Mouse (Mus musculus): ENCODE results near the gene Zmym2. TPM values are rescaled to one million over a fixed set of nuclear protein-coding genes. Genes with fewer than 3 reads are reported as not detected.

Zmym2 gene
- polyA plus RNA-seq, 1 experiment from 2014 or later, result 52.7 TPM

DNA sequence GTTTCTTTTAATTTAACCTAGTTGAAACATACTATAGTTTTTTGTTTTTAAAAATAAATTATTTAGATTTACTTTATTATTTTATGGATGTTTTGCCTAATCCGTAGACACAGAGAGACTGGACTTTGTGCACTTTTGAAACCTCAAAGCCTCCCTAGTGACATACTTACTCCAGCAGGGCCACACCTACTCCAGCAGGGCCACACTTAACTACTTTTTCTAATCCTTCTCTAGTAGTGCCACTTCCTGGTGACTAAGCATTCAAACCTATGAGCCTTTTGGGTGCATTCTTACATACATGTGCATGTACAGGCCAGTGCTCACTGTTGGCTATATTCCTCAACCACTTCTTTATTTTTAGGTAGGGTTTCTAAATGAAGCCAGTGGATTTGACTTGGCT, 19.2 kb downstream of the Zmym2 start:
- ChIA-PET CTCF (no interaction called here), POLR2A (no interaction called here)
- ATAC-seq, result no peak
- in situ Hi-C loops (cut with MboI; ENCODE audit: low pct_unique_long_range_greater_than_20kb), result no loop called here
- TF ChIP-seq CTCF (IDR thresholded peaks at IDR 0.05), result no peak
- no peaks in the 10 kb centered on the region for H3K27me3 ChIP-seq
- DNase-seq (ENCODE audit: low read depth, low spot score), result no peak

DNA sequence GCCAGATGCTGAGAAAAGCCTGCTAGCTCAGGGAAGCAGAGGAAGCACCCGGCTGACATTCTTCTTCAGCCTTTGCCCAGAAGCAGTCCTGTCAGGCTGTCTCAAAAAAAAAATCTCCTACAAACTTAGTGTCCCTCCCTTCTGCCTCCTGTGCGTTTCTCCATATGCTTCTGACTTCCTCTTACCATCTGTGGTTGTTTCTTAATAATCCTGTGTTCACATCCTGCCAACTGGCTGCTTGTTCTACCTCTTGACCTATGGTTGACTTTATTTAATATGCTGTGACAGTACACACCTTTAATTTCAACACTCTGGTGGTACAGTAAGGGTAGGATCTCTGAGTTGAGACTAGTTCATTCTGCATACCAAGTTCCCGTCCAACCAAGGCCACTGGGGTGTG, 32.1 kb downstream of the Zmym2 start:
- ChIA-PET POLR2A (no interaction called here), CTCF (no interaction called here)
- in situ Hi-C loops (cut with MboI; ENCODE audit: low pct_unique_long_range_greater_than_20kb), result no loop called here
- DNase-seq (ENCODE audit: low read depth, low spot score), result no peak
- H3K27me3 ChIP-seq, result no peaks in the 10 kb centered on the region
- no peak for ATAC-seq
- TF ChIP-seq CTCF (IDR thresholded peaks at IDR 0.05), result no peak

DNA sequence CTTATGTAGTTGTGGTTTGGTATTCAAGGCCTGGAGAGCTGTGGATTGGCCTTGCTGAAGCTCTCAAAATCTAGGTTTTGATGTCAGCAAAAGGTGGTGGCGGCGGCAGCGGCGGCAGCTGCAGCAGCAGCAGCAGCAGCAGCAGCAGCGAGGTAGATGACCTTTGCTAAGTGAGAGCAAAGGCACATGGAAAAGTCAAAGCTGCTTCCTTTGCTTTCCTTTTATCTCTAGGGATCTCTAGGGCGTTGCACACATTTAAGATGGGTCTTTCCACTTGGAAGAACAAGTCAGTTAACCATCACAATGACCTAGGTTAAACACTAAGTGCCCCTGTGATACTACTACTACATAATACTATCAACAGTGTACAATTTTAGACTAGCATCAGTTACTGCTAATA, 49.0 kb downstream of the Zmym2 start:
- TF ChIP-seq CTCF (IDR thresholded peaks at IDR 0.05), result no peak
- H3K27me3 ChIP-seq, result no peaks in the 10 kb centered on the region
- ChIA-PET CTCF (no interaction called here), POLR2A (no interaction called here)
- DNase-seq (ENCODE audit: low read depth, low spot score) (no peak), ATAC-seq (no peak)
- in situ Hi-C loops (cut with MboI; ENCODE audit: low pct_unique_long_range_greater_than_20kb), result no loop called here

DNA sequence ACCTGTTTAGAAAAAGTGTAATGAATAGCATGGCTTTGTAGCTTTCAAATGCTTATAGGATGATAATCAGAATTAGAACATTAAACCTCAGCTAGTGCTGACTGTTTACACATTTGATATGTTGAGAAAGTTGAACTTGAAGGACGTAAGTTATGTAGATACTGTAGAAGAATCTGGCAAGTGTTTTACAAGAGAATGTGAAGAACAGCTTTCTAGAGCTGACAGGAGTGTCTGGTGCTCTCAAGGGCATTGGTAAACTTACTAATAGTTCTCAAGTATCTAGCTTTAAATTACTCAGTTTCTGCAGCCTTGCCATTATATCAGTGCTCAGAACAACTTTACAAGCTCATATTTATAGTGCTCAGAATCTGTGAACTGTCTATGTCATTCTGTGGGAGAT, 53.5 kb downstream of the Zmym2 start:
- DNase-seq (ENCODE audit: low read depth, low spot score), result no peak
- no peaks in the 10 kb centered on the region for H3K27me3 ChIP-seq
- no peak for TF ChIP-seq CTCF (IDR thresholded peaks at IDR 0.05)
- no peak for ATAC-seq
- CTCF ChIA-PET, result interaction anchor here (1.3 to 1.4 kb wide), 2 partner anchors 10 to 29 kb away, joined by 3 read pairs; no protein-coding TSS in a partner anchor
- POLR2A ChIA-PET, result no interaction called here
- in situ Hi-C loops (cut with MboI; ENCODE audit: low pct_unique_long_range_greater_than_20kb), result no loop called here

DNA sequence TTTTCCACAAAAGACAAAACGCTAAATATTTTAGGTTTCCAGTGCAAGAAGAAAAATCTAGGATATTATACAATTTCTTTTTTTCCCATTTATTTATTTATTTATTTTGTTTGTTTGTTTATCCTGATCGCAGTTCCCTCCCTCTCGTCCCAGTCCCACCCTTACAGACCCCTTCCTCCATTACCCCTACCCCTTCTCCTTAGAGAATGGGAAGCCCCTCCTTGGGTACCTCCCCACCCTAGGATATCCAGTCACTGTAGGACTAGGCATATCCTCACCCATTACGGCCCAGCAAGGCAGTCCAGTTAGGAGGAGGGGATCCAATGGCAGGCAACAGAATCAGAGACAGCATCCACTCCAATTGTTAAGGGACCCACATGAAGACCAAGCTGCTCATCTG, 66.5 kb downstream of the Zmym2 start:
- no peak for TF ChIP-seq CTCF (IDR thresholded peaks at IDR 0.05)
- CTCF ChIA-PET, result no interaction called here

DNA sequence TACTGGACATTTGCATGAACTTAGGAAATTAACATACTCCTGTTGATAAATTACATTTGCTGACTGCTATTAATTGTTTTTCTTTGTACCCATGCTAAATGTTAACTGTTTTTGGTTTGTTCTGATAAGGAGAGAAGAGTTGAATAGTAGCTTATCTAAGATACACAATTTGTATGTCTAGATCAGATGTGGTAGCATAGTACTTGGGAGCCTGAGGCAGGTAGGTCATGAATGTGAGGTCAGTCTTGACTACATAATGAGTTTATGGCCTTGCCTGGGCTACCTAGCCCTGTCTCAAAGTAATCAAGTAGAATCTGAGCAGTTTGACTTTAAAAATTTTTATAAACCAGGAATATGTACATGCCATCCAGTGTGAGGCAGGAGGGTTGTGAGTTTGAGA, 67.9 kb downstream of the Zmym2 start:
- CTCF ChIA-PET, result no interaction called here
- H3K27me3 ChIP-seq, result no peaks in the 10 kb centered on the region
- in situ Hi-C loops (cut with MboI; ENCODE audit: low pct_unique_long_range_greater_than_20kb), result loop anchor here (25.0 kb wide), 1 partner anchor 458 kb away; the partner anchor contains the start of gene Ift88
- ATAC-seq (no peak), DNase-seq (ENCODE audit: low read depth, low spot score) (no peak)
- POLR2A ChIA-PET, result interaction anchor here (0.6 kb wide), 1 partner anchor 56 kb away, joined by 7 read pairs; no protein-coding TSS in a partner anchor
- no peak for TF ChIP-seq CTCF (IDR thresholded peaks at IDR 0.05)

More for the DNA sequence above, 66.5 kb downstream of the Zmym2 start:
- no peaks in the 10 kb centered on the region for H3K27me3 ChIP-seq
- POLR2A ChIA-PET, result interaction anchor here (0.5 kb wide), 1 partner anchor 65 kb away, joined by 3 read pairs; no protein-coding TSS in a partner anchor
- DNase-seq (ENCODE audit: low read depth, low spot score) (no peak), ATAC-seq (no peak)
- in situ Hi-C loops (cut with MboI; ENCODE audit: low pct_unique_long_range_greater_than_20kb), result loop anchor here (25.0 kb wide), 1 partner anchor 459 kb away; the partner anchor contains the start of gene Ift88

DNA sequence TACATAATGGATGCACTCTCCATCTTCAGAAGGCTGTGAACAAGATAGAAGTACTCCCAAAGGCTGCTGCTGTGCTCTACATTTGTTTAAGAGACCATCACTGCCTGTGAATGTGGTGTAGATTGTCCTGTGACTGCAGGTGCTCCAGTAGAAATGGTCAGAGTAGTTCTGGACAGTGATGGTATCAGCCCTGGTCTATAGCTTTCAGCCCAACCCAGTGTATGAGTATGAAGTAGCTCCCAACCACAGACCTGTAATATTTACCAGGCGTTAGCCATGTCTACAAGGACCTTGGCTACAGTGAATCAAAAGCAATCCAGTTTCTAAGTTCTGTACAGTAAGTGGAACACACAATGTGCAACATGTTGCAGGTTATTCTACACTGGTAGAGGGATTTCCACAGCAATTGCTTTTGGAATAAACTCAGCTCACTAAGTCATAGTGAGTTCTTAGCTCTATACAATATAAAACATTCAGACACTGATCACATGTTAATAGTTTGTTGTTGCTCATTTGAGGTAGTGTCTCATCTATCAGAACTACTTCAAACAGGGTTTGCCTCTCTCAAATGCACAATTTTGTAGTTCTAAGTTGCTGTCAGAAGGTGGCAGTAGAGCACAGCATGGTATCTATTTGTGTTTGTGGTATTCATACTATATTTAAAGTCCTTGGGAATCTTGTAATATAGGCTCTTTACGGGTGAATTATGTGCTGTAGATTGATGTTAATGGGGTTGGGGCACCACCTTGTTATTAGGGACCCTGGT, 77.7 kb downstream of the Zmym2 start:
- ATAC-seq (no peak), DNase-seq (ENCODE audit: low read depth, low spot score) (no peak)
- peak; percentile 62 for TF ChIP-seq CTCF (IDR thresholded peaks at IDR 0.05)
- ChIA-PET CTCF (interaction anchor here (0.7 to 1.5 kb wide), 5 partner anchors 10 to 398 kb away, joined by 3 to 4 read pairs (median 3); no protein-coding TSS in a partner anchor), POLR2A (no interaction called here)
- in situ Hi-C loops (cut with MboI; ENCODE audit: low pct_unique_long_range_greater_than_20kb), result loop anchor here (25.0 kb wide), 1 partner anchor 448 kb away; the partner anchor contains the start of gene Ift88
- no peaks in the 10 kb centered on the region for H3K27me3 ChIP-seq

DNA sequence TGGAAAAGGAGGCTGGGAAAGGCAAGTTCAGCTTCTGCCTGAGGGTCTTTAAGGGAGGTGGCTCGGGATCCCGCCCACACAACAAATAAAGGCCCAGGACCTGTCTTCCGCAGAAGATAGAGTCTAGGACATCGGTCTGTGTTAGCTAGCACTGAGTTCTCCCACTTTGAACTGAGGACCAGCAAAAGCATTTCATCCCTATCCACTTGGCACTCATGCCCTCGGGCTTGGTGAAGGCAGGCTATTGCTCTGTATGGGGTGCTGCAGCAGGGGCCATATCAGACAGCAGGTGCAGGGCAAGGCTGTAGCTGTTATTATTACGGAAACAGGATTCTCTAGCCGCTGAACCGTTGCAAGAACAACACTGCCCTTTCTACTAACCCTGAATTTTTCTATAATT, 83.2 kb downstream of the Zmym2 start:
- CTCF ChIA-PET, result interaction anchor here (1.1 kb wide), 2 partner anchors 8 to 12 kb away, joined by 3 read pairs; no protein-coding TSS in a partner anchor
- ATAC-seq (no peak), DNase-seq (ENCODE audit: low read depth, low spot score) (no peak)
- TF ChIP-seq CTCF (IDR thresholded peaks at IDR 0.05), result no peak
- no peaks in the 10 kb centered on the region for H3K27me3 ChIP-seq
- in situ Hi-C loops (cut with MboI; ENCODE audit: low pct_unique_long_range_greater_than_20kb), result loop anchor here (5.0 to 25.0 kb wide), 2 partner anchors 98 to 443 kb away; partner anchors contain the start of gene Ift88
- POLR2A ChIA-PET, result interaction anchor here (0.6 kb wide), 1 partner anchor 127 kb away, joined by 3 read pairs; no protein-coding TSS in a partner anchor

DNA sequence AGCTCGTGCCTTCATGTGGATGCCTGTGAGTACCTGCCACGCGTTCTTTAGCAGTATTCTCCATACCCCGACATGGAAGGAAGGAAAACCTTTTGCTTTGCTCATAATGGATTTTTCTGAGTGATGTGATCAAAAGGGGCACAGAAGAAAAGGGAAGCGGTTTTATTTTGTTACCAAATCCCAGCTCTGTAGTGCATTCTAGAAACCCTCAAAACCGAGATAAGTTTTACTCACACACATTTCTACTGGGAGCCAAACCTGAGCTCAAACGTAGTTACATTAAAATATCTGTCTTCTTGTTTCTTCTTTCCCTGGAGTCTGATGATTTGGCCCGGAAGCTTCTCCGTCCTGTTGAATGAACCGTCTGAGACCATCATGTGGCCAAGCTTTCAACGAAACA, 83.7 kb downstream of the Zmym2 start:
- CTCF ChIA-PET, result interaction anchor here (1.1 kb wide), 2 partner anchors 9 to 12 kb away, joined by 3 read pairs; no protein-coding TSS in a partner anchor
- ATAC-seq (no peak), DNase-seq (ENCODE audit: low read depth, low spot score) (no peak)
- POLR2A ChIA-PET, result no interaction called here
- no peaks in the 10 kb centered on the region for H3K27me3 ChIP-seq
- TF ChIP-seq CTCF (IDR thresholded peaks at IDR 0.05), result no peak
- in situ Hi-C loops (cut with MboI; ENCODE audit: low pct_unique_long_range_greater_than_20kb), result loop anchor here (5.0 to 25.0 kb wide), 2 partner anchors 97 to 442 kb away; partner anchors contain the start of gene Ift88

DNA sequence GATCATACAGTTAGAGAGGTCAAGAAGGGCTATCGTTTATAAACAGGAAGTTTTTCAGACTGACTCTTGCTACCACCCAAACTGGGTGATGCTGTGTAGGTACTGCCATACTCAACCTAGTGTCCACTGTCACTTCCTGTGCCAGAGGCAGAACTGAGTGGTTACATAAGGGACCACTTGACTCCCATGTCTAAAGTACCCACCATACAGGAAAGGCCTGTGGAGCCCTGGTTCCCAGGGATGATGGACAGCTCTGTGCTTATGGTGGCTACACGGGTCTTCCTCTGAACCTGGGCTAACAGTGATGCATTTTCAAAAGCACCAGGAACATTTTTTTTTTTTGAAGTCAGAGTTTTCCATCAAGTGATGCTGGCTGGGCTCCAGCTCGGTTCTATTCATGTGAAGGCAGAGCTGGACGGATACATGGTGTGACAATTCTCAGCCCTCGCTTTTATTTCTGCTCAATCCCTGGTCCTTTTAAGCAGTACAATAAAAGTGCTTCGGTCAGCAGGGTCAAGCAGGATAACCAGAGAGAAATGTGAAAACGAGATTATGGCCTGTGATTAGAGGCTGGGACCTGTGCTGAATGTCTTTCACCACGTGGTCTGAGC, 91.7 kb downstream of the Zmym2 start:
- no peak for TF ChIP-seq CTCF (IDR thresholded peaks at IDR 0.05)
- POLR2A ChIA-PET, result no interaction called here
- ATAC-seq, result no peak
- peaks cover 2% of the 10 kb centered on the region for H3K27me3 ChIP-seq
- in situ Hi-C loops (cut with MboI; ENCODE audit: low pct_unique_long_range_greater_than_20kb), result no loop called here
- CTCF ChIA-PET, result no interaction called here
- no peak for DNase-seq (ENCODE audit: low read depth, low spot score)

DNA sequence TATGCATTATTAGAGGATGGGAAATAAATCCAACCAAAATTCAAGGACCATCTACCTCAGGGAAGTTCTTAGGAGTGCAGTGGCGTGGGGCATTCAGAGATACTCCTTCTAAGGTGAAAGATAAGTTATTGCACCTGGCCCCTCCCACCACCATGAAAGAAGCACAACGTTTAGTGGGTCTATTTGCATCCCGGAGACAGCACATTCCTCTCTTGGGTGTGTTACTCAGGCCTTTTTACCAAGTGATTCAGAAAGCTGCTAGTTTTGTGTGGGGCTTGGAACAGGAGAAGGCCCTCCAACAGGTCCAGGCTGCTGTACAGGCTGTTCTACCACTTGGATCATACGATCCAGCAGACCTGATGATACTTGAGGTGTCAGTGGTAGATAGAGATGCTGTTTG, 102.2 kb downstream of the Zmym2 start:
- in situ Hi-C loops (cut with MboI; ENCODE audit: low pct_unique_long_range_greater_than_20kb), result no loop called here
- no peak for TF ChIP-seq CTCF (IDR thresholded peaks at IDR 0.05)
- ChIA-PET POLR2A (no interaction called here), CTCF (no interaction called here)
- DNase-seq (ENCODE audit: low read depth, low spot score), result no peak
- peaks cover 6% of the 10 kb centered on the region for H3K27me3 ChIP-seq
- ATAC-seq, result no peak

Other genes starting within 250 kb of the Zmym2 start
- 38.7 TPM for gene Mphosph8, start 218.4 kb upstream of the Zmym2 start, polyA plus RNA-seq (2021)
- 62.8 TPM for gene Pspc1, start 108.3 kb upstream of the Zmym2 start, polyA plus RNA-seq (2021)
- 34.9 TPM for gene Zmym5, start 74.9 kb upstream of the Zmym2 start, polyA plus RNA-seq (2021)
- gene Gja3, start 171.4 kb downstream of the Zmym2 start, polyA plus RNA-seq (2021), result not detected
- 0.10 TPM for gene Gjb2, start 218.0 kb downstream of the Zmym2 start, polyA plus RNA-seq (2021)
- gene Gm4491, start 229.2 kb downstream of the Zmym2 start, polyA plus RNA-seq (2021), result not detected
- gene Gjb6, start 247.0 kb downstream of the Zmym2 start, polyA plus RNA-seq (2021), result not detected